Mouse (Mus musculus) hindbrain, embryonic 15.5 days (tissue): ENCODE data around the gene Mroh3. TPM values are rescaled to one million over a fixed set of nuclear protein-coding genes. Genes with fewer than 3 reads are reported as not detected.

Experiments used
- ATAC-seq: fragments of 200-750 bp; cut with Nextera tagmentation; 2 replicates; pipeline ENCODE4 v1.8.0; 2017; ENCODE audit warnings: low read depth, moderate number of reproducible peaks, moderate TSS enrichment; ENCODE audit not compliant: low FRiP score
- H3K27ac ChIP-seq: fragments of 300-500 bp; sonication (generic); replicated peaks from 2 replicates; pipeline ENCODE4 v1.5.1; 2015; ENCODE audit warnings: mild to moderate bottlenecking, inconsistent platforms
- H3K27me3 ChIP-seq: fragments of 300-500 bp; sonication (generic); 2 replicates; pipeline ENCODE4 v1.6.1; 2015; ENCODE audit warnings: control low read depth, inconsistent platforms
- H3K36me3 ChIP-seq: fragments of 300-500 bp; sonication (generic); 2 replicates; pipeline ENCODE4 v1.6.1; 2015; ENCODE audit warnings: control low read depth, inconsistent platforms
- H3K4me1 ChIP-seq: fragments of 300-500 bp; sonication (generic); replicated peaks from 2 replicates; pipeline ENCODE4 v1.6.1; 2015; ENCODE audit warnings: control low read depth, inconsistent platforms
- H3K4me2 ChIP-seq: fragments of 300-500 bp; sonication (generic); 2 replicates; pipeline ENCODE4 v1.6.1; 2015; ENCODE audit warnings: moderate library complexity, mild to moderate bottlenecking, inconsistent platforms
- H3K4me3 ChIP-seq: fragments of 300-500 bp; sonication (generic); 2 replicates; pipeline ENCODE4 v1.5.1; 2015; ENCODE audit warnings: mild to moderate bottlenecking, inconsistent platforms
- H3K9ac ChIP-seq: fragments of 300-500 bp; sonication (generic); 2 replicates; pipeline ENCODE4 v1.6.1; 2015; ENCODE audit warnings: inconsistent platforms
- H3K9me3 ChIP-seq: fragments of 300-500 bp; sonication (generic); 2 replicates; pipeline ENCODE4 v1.6.1; 2016; ENCODE audit warnings: control low read depth, inconsistent platforms
- WGBS: fragments of 180-500 bp; shearing (Covaris S2); methylation state at CpG from one replicate; pipeline ENCODE4 v1.1.7; 2015; 5-methylcytosine and 5-hydroxymethylcytosine counted together
- polyA plus RNA-seq: library from polyadenylated mRNA; unstranded; fragments of >200 nt; fragmentation: Nextera tagmentation; extraction: Ambion mirVana; gene quantifications from 2 replicates; pipeline ENCODE4 v1.2.1, GENCODE M21; 2015

The Mroh3 gene
- polyA plus RNA-seq, 1 experiment from 2014 or later = not detected

DNA sequence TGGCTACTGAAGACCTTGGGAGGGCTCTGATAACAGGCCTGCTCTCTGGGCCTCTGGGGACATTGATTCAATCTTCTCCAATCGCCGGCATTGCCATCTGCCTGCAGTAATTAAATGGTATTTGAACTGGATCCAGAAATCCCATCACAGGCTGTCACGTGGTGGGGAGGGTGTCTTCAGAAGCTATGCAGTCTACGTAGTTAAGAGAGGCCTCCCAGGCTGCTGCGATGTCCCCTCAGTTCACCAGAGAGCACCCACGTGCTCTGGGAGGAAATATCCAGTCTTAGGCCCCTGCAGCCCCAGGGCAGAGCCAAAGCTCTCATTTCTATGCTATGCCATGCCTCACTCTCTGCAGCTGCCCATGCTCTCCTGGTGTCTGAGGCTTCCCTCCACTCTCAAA lies 70.3 kb downstream of the Mroh3 start:
- Histone ChIP-seq H3K4me2 (peak overlapping the region; percentile 28; the same call in 1 of the 2 replicates), H3K27me3 (no peaks in the 10 kb centered on the region), H3K9me3 (no peaks in the 10 kb centered on the region), H3K36me3 (peaks cover 20% of the 10 kb centered on the region), H3K4me1 (peaks cover 67% of the 10 kb centered on the region), H3K9ac (no peak overlapping the region), H3K27ac (peak overlapping the region; percentile 65), H3K4me3 (no peak overlapping the region)
- 6% methylated on average over 6 of the region's 6 CpGs for WGBS
- peak; percentile 28 for ATAC-seq

GRCm38 (mm10) chr1:136141176-136141950 lies 71.3 kb downstream of the Mroh3 start:
- 78% methylated on average over 11 of the region's 11 CpGs for WGBS
- peaks cover 15% of the 10 kb centered on the region for H3K36me3 ChIP-seq
- peaks cover 77% of the 10 kb centered on the region for H3K4me1 ChIP-seq
- no peak overlapping the region for H3K9ac ChIP-seq
- peak overlapping the region; percentile 65 for H3K27ac ChIP-seq
- H3K4me2 ChIP-seq = no peak overlapping the region
- H3K27me3 ChIP-seq = no peaks in the 10 kb centered on the region
- no peak for ATAC-seq
- no peak overlapping the region for H3K4me3 ChIP-seq
- H3K9me3 ChIP-seq = no peaks in the 10 kb centered on the region

GRCm38 (mm10) chr1:136139990-136140640 lies 72.5 kb downstream of the Mroh3 start:
- under 1% methylated on average over 32 of the region's 32 CpGs for WGBS
- Histone ChIP-seq H3K4me2 (peak overlapping the region; percentile 55), H3K36me3 (peaks cover 5% of the 10 kb centered on the region; the same call in 1 of the 2 replicates), H3K9ac (peak overlapping the region; percentile 18), H3K4me1 (peaks cover 89% of the 10 kb centered on the region), H3K27me3 (no peaks in the 10 kb centered on the region), H3K27ac (peak overlapping the region; percentile 76), H3K9me3 (no peaks in the 10 kb centered on the region), H3K4me3 (peak overlapping the region; percentile 31)
- ATAC-seq = peak; percentile 57

DNA sequence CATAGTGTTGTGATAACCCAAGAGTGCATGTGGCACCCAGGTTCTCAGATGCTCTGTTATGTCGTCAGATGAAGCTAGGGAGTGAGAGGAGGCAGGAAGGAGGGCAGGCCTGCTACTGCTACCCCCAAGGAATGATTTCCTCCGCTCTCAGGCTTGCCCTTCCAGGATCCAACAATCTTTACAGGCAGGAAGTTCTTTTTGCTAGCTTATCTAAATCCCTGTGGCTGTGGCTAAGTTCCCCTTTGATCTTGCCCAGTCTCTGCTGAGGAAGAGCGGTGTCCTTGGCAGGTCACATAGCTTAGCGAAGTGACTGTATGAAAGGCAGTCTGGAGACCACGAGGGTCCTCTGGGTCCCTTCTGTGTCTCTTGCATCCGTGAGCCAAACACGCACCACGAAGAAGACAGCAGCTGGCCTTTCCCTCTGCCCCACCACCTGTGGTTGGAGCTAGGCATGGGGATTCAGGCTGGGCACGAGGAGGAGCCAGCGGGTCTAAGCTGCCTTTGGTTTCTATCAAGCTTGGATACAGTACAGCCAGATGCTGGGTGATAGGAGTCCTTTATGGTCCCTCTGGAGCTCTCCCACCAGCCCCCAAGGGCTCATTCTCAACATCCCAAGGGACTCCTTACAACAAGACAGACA lies 74.3 kb downstream of the Mroh3 start:
- H3K4me2 ChIP-seq = peak overlapping the region; percentile 39
- no peak overlapping the region for H3K4me3 ChIP-seq
- 35% methylated on average over 10 of the region's 10 CpGs for WGBS
- H3K27ac ChIP-seq = peak overlapping the region; percentile 4
- H3K9ac ChIP-seq = no peak overlapping the region
- no peaks in the 10 kb centered on the region for H3K9me3 ChIP-seq
- peaks cover 100% of the 10 kb centered on the region for H3K4me1 ChIP-seq
- H3K27me3 ChIP-seq = no peaks in the 10 kb centered on the region
- ATAC-seq = no peak
- no peaks in the 10 kb centered on the region for H3K36me3 ChIP-seq

DNA sequence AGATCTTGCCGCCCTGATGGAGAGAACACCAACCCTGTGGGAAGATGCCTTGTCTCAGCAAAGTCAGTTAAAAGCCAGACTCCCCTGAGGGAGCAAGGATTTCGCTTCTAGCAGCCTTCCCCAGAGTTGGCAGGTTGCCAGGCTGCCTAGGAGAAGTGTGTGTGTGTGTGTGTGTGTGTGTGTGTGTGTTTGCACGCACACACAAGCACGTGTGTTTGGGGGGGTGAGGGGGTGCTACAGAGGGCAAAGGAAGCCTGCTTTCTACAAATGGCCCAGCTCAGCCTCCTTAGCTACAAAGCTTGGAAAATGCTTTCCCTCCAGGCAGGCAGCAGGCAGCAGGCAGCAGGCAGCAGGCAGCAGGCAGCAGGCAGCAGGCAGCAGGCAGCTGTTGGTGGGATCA lies 75.1 kb downstream of the Mroh3 start:
- Histone ChIP-seq H3K4me2 (peak overlapping the region; percentile 39), H3K4me3 (no peak overlapping the region), H3K27ac (peak overlapping the region; percentile 4), H3K9ac (no peak overlapping the region), H3K27me3 (no peaks in the 10 kb centered on the region), H3K36me3 (no peaks in the 10 kb centered on the region), H3K4me1 (peaks cover 96% of the 10 kb centered on the region), H3K9me3 (no peaks in the 10 kb centered on the region)
- ATAC-seq = no peak
- WGBS = 0% methylated on average over 4 of the region's 4 CpGs

- no peak overlapping the region for H3K4me3 ChIP-seq
- H3K27ac ChIP-seq = peak overlapping the region; percentile 4
- H3K9ac ChIP-seq = no peak overlapping the region
- peaks cover 91% of the 10 kb centered on the region for H3K4me1 ChIP-seq
- no peak for ATAC-seq
- H3K36me3 ChIP-seq = no peaks in the 10 kb centered on the region
- peak overlapping the region; percentile 70 for H3K4me2 ChIP-seq
- no peaks in the 10 kb centered on the region for H3K9me3 ChIP-seq
- no peaks in the 10 kb centered on the region for H3K27me3 ChIP-seq
- 31% methylated on average over 7 of the region's 7 CpGs for WGBS
These were observed 75.5 kb downstream of the Mroh3 start for GRCm38 (mm10) chr1:136137071-136137531.

DNA sequence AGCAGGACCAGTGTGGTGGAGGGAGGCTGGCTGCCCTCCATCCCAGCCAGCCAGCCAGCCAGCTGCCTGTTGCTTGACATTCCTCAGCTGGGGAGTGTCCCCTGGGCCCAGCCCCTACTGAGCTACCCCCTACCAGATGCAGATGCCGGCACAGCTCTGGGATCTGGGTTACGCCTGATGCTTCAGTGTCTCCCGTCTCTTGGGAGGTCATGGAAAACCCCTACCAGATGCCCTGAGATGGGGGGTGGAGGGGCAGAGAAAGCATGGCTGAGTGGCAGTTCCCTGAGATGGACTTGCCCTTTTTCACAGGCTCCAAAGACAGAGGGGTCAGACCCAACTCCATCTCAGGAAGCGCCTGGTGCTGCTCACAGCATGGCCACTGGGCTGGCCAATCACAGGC lies 76.1 kb downstream of the Mroh3 start:
- H3K9ac ChIP-seq = no peak overlapping the region
- no peaks in the 10 kb centered on the region for H3K27me3 ChIP-seq
- H3K27ac ChIP-seq = no peak overlapping the region
- H3K4me1 ChIP-seq = peaks cover 85% of the 10 kb centered on the region
- H3K36me3 ChIP-seq = no peaks in the 10 kb centered on the region
- H3K4me2 ChIP-seq = peak overlapping the region; percentile 70
- 44% methylated on average over 4 of the region's 4 CpGs for WGBS
- ATAC-seq = no peak
- no peaks in the 10 kb centered on the region for H3K9me3 ChIP-seq
- no peak overlapping the region for H3K4me3 ChIP-seq

GRCm38 (mm10) chr1:136135777-136136444 lies 76.7 kb downstream of the Mroh3 start:
- Histone ChIP-seq H3K4me3 (peak overlapping the region; percentile 4; the same call in 1 of the 2 replicates), H3K4me2 (peak overlapping the region; percentile 70), H3K9me3 (no peaks in the 10 kb centered on the region), H3K36me3 (no peaks in the 10 kb centered on the region), H3K4me1 (peaks cover 79% of the 10 kb centered on the region), H3K9ac (0 out of 2 replicates have a peak overlapping the region, but pooled peaks have one; percentile 12), H3K27me3 (no peaks in the 10 kb centered on the region), H3K27ac (no peak overlapping the region)
- 66% methylated on average over 6 of the region's 6 CpGs for WGBS
- ATAC-seq = no peak

- H3K4me1 ChIP-seq = peaks cover 79% of the 10 kb centered on the region
- H3K4me3 ChIP-seq = no peak overlapping the region; the same call in 1 of the 2 replicates
- no peak for ATAC-seq
- no peaks in the 10 kb centered on the region for H3K9me3 ChIP-seq
- 42% methylated on average over 1 of the region's 1 CpGs for WGBS
- H3K27me3 ChIP-seq = no peaks in the 10 kb centered on the region
- H3K36me3 ChIP-seq = no peaks in the 10 kb centered on the region
- H3K27ac ChIP-seq = no peak overlapping the region
- peak overlapping the region; percentile 70 for H3K4me2 ChIP-seq
- no peak overlapping the region for H3K9ac ChIP-seq
These were observed 77.6 kb downstream of the Mroh3 start for GRCm38 (mm10) chr1:136135046-136135445.

DNA sequence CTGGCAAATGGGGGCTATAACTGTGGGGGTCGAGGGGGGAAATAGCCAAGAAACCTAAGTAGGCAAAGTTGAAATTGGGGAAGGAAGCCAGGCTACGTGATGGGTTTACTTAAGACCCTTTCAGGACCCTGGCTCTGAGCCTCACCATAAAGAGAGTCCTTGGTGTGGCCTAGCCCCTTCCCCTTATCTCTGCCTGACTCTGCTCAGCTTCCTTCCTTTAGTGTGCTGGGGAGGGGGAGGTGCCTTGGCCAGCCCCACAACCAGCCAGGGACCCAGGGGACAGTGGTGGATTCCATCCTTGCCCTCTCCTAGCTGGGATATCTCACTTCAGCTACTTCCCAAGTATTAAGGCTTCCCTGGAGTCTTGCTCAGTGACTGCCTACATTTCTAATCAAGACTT lies 78.1 kb downstream of the Mroh3 start:
- Histone ChIP-seq H3K36me3 (no peaks in the 10 kb centered on the region), H3K27me3 (no peaks in the 10 kb centered on the region), H3K4me2 (peak overlapping the region; percentile 70), H3K27ac (peak overlapping the region; percentile 93; the same call in 1 of the 2 replicates), H3K4me3 (peak overlapping the region; percentile 67), H3K9me3 (no peaks in the 10 kb centered on the region), H3K9ac (peak overlapping the region; percentile 89), H3K4me1 (peaks cover 79% of the 10 kb centered on the region)
- 77% methylated on average over 2 of the region's 2 CpGs for WGBS
- ATAC-seq = no peak

DNA sequence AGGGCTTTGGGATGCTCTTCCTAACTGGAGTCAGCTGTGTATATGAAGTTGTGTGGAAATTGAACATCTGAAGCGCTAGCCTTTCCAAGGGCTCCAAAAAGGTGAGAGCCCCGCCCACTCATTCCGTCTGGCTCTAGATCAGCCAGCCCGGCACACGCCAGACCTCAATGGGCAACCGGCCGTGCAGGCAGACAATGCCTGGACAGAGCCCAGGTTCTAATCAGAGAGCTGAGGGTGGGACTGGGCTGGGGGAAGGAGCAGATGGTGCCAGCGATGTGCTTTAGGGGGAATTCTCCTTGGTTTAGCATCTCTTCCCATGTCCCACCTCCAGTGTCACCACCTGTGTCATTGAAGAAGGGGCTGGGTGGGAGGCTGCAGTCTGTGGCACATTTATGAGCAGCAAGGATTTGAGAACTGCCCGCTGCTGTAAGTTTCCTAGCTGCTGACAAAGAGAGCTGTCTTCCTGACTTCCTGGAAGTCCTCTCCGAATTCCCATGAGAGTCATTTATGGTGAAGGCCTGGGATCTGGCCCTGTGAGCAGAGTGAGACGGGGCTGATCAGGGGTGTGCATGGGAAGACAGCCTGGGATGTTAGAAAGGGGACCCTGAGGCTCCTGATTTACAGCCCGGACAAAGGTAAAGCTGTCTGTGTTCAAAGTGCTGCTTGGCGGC lies 78.9 kb downstream of the Mroh3 start:
- H3K4me1 ChIP-seq = peaks cover 79% of the 10 kb centered on the region
- H3K27ac ChIP-seq = peak overlapping the region; percentile 93
- ATAC-seq = no peak
- H3K4me2 ChIP-seq = peak overlapping the region; percentile 70
- H3K36me3 ChIP-seq = no peaks in the 10 kb centered on the region
- no peaks in the 10 kb centered on the region for H3K9me3 ChIP-seq
- peak overlapping the region; percentile 67 for H3K4me3 ChIP-seq
- H3K27me3 ChIP-seq = no peaks in the 10 kb centered on the region
- peak overlapping the region; percentile 89 for H3K9ac ChIP-seq
- 27% methylated on average over 13 of the region's 13 CpGs for WGBS
